Mouse (Mus musculus) forebrain, embryonic 10.5 days (tissue): ENCODE measurements around the gene Cd4. TPM values are rescaled to one million over a fixed set of nuclear protein-coding genes. Genes with fewer than 3 reads are reported as not detected.

ENCODE experiments used
- DNase-seq: peaks from one replicate; pipeline ENCODE4 v3.0.0-alpha.2; 2017; ENCODE audit warnings: low spot score; ENCODE audit errors: extremely low spot score
- H3K27ac ChIP-seq: fragments of 300-500 bp; sonication (generic); 2 replicates; pipeline ENCODE4 v1.5.1; 2016; ENCODE audit warnings: mild to moderate bottlenecking
- H3K27me3 ChIP-seq: fragments of 300-500 bp; sonication (generic); 2 replicates; pipeline ENCODE4 v1.6.1; 2016; ENCODE audit warnings: mild to moderate bottlenecking; ENCODE audit not compliant: poor library complexity, severe bottlenecking
- H3K36me3 ChIP-seq: fragments of 300-500 bp; sonication (generic); replicated peaks from 2 replicates; pipeline ENCODE4 v1.6.1; 2016; ENCODE audit warnings: mild to moderate bottlenecking, moderate library complexity
- H3K4me1 ChIP-seq: fragments of 300-500 bp; sonication (generic); 2 replicates; pipeline ENCODE4 v1.6.1; 2016
- H3K4me3 ChIP-seq: fragments of 300-500 bp; sonication (generic); 2 replicates; pipeline ENCODE4 v1.5.1; 2016; ENCODE audit warnings: mild to moderate bottlenecking, moderate library complexity
- H3K9me3 ChIP-seq: fragments of 300-500 bp; sonication (generic); 2 replicates; pipeline ENCODE4 v1.6.1; 2016; ENCODE audit warnings: mild to moderate bottlenecking, moderate library complexity
- WGBS: fragments of 180-500 bp; shearing (Covaris S2); methylation state at CpG from one replicate; pipeline ENCODE4 v1.1.7; 2016; 5-methylcytosine and 5-hydroxymethylcytosine counted together
- polyA plus RNA-seq: library from polyadenylated mRNA; unstranded; fragments of >200 nt; fragmentation: Nextera tagmentation; extraction: Ambion mirVana; gene quantifications from 2 replicates; pipeline ENCODE4 v1.2.1, GENCODE M21; 2016

Cd4 gene
- polyA plus RNA-seq = 0.17 TPM in 1 of 2 replicates, not detected in the other

GRCm38 (mm10) chr6:124887986-124888385, at the start of gene Cd4:
Gene Cd4 (minus strand): TSS chr6:124888221.
- H3K36me3 ChIP-seq = no peaks in the 10 kb centered on the region
- H3K4me1 ChIP-seq = no peaks in the 10 kb centered on the region
- H3K4me3 ChIP-seq = no peak within 1 kb of the TSS
- 92% methylated on average over 9 of the region's 9 CpGs for WGBS
- no peaks in the 10 kb centered on the region for H3K27me3 ChIP-seq
- DNase-seq = no peak
- H3K9me3 ChIP-seq = no peaks in the 10 kb centered on the region
- no peak within 1 kb of the TSS for H3K27ac ChIP-seq

- WGBS = 90% methylated on average over 2 of the region's 2 CpGs
- Histone ChIP-seq H3K27ac (no peak overlapping the region), H3K4me3 (no peak overlapping the region), H3K9me3 (no peaks in the 10 kb centered on the region), H3K4me1 (peaks cover 12% of the 10 kb centered on the region), H3K27me3 (no peaks in the 10 kb centered on the region), H3K36me3 (peaks cover 77% of the 10 kb centered on the region)
- no peak for DNase-seq
These were observed 49.5 kb upstream of the Cd4 start for GRCm38 (mm10) chr6:124937493-124937892.

- Histone ChIP-seq H3K27me3 (no peaks in the 10 kb centered on the region), H3K27ac (no peak overlapping the region), H3K36me3 (peaks cover 79% of the 10 kb centered on the region), H3K4me3 (no peak overlapping the region), H3K4me1 (peaks cover 20% of the 10 kb centered on the region), H3K9me3 (no peaks in the 10 kb centered on the region)
- 87% methylated on average over 1 of the region's 1 CpGs for WGBS
- no peak for DNase-seq
These were observed 48.7 kb upstream of the Cd4 start for GRCm38 (mm10) chr6:124936681-124937080.

GRCm38 (mm10) chr6:124934670-124935069, 46.6 kb upstream of the Cd4 start:
- no peak for DNase-seq
- H3K4me1 ChIP-seq = peaks cover 34% of the 10 kb centered on the region
- no peaks in the 10 kb centered on the region for H3K9me3 ChIP-seq
- 94% methylated on average over 7 of the region's 7 CpGs for WGBS
- H3K4me3 ChIP-seq = no peak overlapping the region; the same call in 1 of the 2 replicates
- H3K27me3 ChIP-seq = no peaks in the 10 kb centered on the region
- H3K27ac ChIP-seq = no peak overlapping the region
- H3K36me3 ChIP-seq = peaks cover 74% of the 10 kb centered on the region

- WGBS = 93% methylated on average over 3 of the region's 3 CpGs
- Histone ChIP-seq H3K4me3 (peak overlapping the region; percentile 95; the same call in 1 of the 2 replicates), H3K9me3 (no peaks in the 10 kb centered on the region), H3K27me3 (no peaks in the 10 kb centered on the region), H3K4me1 (peaks cover 40% of the 10 kb centered on the region), H3K36me3 (peaks cover 58% of the 10 kb centered on the region), H3K27ac (no peak overlapping the region)
- no peak for DNase-seq
These were observed 45.1 kb upstream of the Cd4 start for GRCm38 (mm10) chr6:124933127-124933526.

- no peak for DNase-seq
- WGBS = 61% methylated on average over 12 of the region's 12 CpGs
- no peaks in the 10 kb centered on the region for H3K27me3 ChIP-seq
- peak overlapping the region; percentile 95 for H3K4me3 ChIP-seq
- no peaks in the 10 kb centered on the region for H3K9me3 ChIP-seq
- H3K27ac ChIP-seq = peak overlapping the region; percentile 97
- peaks cover 50% of the 10 kb centered on the region for H3K36me3 ChIP-seq
- H3K4me1 ChIP-seq = peaks cover 40% of the 10 kb centered on the region
These were observed 44.3 kb upstream of the Cd4 start for GRCm38 (mm10) chr6:124932314-124932695.

GRCm38 (mm10) chr6:124931525-124932313, 43.7 kb upstream of the Cd4 start:
- no peaks in the 10 kb centered on the region for H3K9me3 ChIP-seq
- H3K4me1 ChIP-seq = peaks cover 40% of the 10 kb centered on the region
- H3K4me3 ChIP-seq = peak overlapping the region; percentile 95
- H3K27ac ChIP-seq = peak overlapping the region; percentile 97
- H3K27me3 ChIP-seq = no peaks in the 10 kb centered on the region
- DNase-seq = no peak
- H3K36me3 ChIP-seq = peaks cover 44% of the 10 kb centered on the region
- WGBS = 1% methylated on average over 48 of the region's 48 CpGs

GRCm38 (mm10) chr6:124930754-124931524, 42.9 kb upstream of the Cd4 start, which contains the start of gene Mlf2:
Gene Mlf2 (plus strand): TSS chr6:124931386.
- WGBS = under 1% methylated on average over 61 of the region's 64 CpGs
- Histone ChIP-seq H3K27ac (peak within 1 kb of the TSS; percentile 97), H3K4me3 (peak within 1 kb of the TSS; percentile 95), H3K27me3 (no peaks in the 10 kb centered on the region), H3K9me3 (no peaks in the 10 kb centered on the region), H3K36me3 (peaks cover 37% of the 10 kb centered on the region), H3K4me1 (peaks cover 42% of the 10 kb centered on the region)
- DNase-seq = peak; percentile 98

GRCm38 (mm10) chr6:124930231-124930630, 42.2 kb upstream of the Cd4 start:
- Histone ChIP-seq H3K27me3 (no peaks in the 10 kb centered on the region), H3K4me1 (peaks cover 49% of the 10 kb centered on the region), H3K9me3 (no peaks in the 10 kb centered on the region), H3K27ac (peak overlapping the region; percentile 97), H3K4me3 (peak overlapping the region; percentile 95), H3K36me3 (peaks cover 30% of the 10 kb centered on the region)
- WGBS = 25% methylated on average over 1 of the region's 1 CpGs
- DNase-seq = no peak

- WGBS = 63% methylated on average over 5 of the region's 5 CpGs
- DNase-seq = no peak
- no peak overlapping the region for H3K27ac ChIP-seq
These were observed 37.9 kb upstream of the Cd4 start for GRCm38 (mm10) chr6:124925941-124926340.

GRCm38 (mm10) chr6:124925173-124925793, 37.3 kb upstream of the Cd4 start:
- Histone ChIP-seq H3K4me3 (no peak overlapping the region), H3K9me3 (no peaks in the 10 kb centered on the region), H3K27me3 (no peaks in the 10 kb centered on the region), H3K27ac (0 out of 2 replicates have a peak overlapping the region, but pooled peaks have one; percentile 31), H3K36me3 (no peaks in the 10 kb centered on the region), H3K4me1 (peaks cover 42% of the 10 kb centered on the region)
- WGBS = 43% methylated on average over 12 of the region's 12 CpGs
- DNase-seq = no peak

More at GRCm38 (mm10) chr6:124925941-124926340, 37.9 kb upstream of the Cd4 start:
- H3K9me3 ChIP-seq = no peaks in the 10 kb centered on the region
- H3K27me3 ChIP-seq = no peaks in the 10 kb centered on the region
- H3K36me3 ChIP-seq = no peaks in the 10 kb centered on the region
- H3K4me3 ChIP-seq = no peak overlapping the region
- H3K4me1 ChIP-seq = peaks cover 39% of the 10 kb centered on the region

GRCm38 (mm10) chr6:124921539-124921938, 33.5 kb upstream of the Cd4 start:
- no peaks in the 10 kb centered on the region for H3K9me3 ChIP-seq
- WGBS = 78% methylated on average over 4 of the region's 4 CpGs

More at GRCm38 (mm10) chr6:124921539-124921938, 33.5 kb upstream of the Cd4 start:
- H3K27me3 ChIP-seq = no peaks in the 10 kb centered on the region
- no peak for DNase-seq
- H3K36me3 ChIP-seq = no peaks in the 10 kb centered on the region
- no peak overlapping the region for H3K4me3 ChIP-seq
- H3K27ac ChIP-seq = peak overlapping the region; percentile 100
- H3K4me1 ChIP-seq = peaks cover 57% of the 10 kb centered on the region
